Mouse (Mus musculus): Measurements from ENCODE around the gene Cct4.

The Cct4 gene

GRCm38 (mm10) chr11:22982846-22983245 is 7.5 kb upstream of the Cct4 start:
- in situ Hi-C loops (cut with MboI) = no loop called here

DNA sequence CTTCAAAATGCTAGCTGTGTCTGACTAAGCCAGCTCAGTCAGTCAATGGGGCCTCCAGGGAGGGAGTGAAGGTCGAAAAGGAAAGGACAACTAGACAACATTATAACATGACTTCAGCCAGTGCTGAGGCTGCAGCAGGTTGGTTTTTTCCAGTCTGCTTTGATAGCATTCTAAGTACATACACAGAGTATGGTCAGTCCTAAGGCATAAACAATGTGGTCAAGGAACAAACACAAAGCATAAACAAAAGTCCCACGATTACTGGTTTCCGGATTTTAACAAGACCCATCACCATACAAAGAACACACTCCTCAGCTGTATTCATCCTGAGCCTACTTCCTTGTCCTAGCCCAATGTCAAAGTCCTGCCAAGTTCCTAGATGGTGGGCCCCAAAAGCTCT is 4.8 kb upstream of the Cct4 start:
- in situ Hi-C loops (cut with MboI) = no loop called here

GRCm38 (mm10) chr11:22987357-22987756 is 3.0 kb upstream of the Cct4 start:
- in situ Hi-C loops (cut with MboI) = no loop called here

- in situ Hi-C loops (cut with MboI) = no loop called here
These were observed 533 bp upstream of the Cct4 start for GRCm38 (mm10) chr11:22989786-22990185.

GRCm38 (mm10) chr11:22991218-22991835 is 1.0 kb downstream of the Cct4 start:
- in situ Hi-C loops (cut with MboI) = no loop called here

- in situ Hi-C loops (cut with MboI) = no loop called here
These were observed 4.0 kb downstream of the Cct4 start for GRCm38 (mm10) chr11:22994271-22994670.

GRCm38 (mm10) chr11:22995461-22995860 is 5.1 kb downstream of the Cct4 start:
- in situ Hi-C loops (cut with MboI) = no loop called here

DNA sequence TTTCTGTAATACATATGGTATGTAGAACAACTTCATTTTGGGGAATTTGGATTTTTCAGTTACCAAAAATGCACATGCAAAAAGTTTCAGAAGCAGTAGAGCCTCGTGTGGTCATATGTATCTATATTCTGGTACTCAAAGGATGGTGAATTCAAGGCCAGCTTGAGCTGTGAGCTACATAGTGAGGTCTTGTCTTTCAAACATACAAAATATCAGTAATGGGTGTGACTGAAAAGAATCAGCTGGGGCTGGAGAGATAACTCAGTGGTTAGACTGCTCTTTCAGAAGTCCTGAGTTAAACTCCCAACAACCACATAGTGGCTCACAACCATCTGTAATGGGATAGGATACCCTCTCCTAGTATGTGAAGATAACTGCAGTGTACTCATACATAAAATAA is 8.0 kb downstream of the Cct4 start:
- in situ Hi-C loops (cut with MboI) = no loop called here

DNA sequence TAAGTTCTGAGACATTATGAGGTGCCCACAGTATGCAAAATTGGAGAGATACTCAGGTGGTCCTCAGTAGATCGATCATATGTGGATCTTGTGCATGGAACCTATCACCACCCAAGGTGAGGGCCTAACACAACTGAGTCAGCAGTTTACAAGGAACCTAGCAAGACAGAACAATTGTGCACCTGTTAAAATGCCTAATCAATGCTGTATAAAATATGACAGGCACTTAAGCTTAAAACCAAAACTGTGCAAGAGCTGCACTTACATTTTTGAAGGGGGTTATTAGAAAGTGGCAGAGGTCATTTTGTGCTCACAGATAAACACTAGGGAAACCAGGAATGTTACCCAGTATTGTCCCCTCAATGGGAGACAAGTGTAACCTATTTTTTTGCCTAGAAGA is 15.0 kb downstream of the Cct4 start:
- in situ Hi-C loops (cut with MboI) = loop anchor here (10.0 kb wide), 1 partner anchor 260 kb away; no protein-coding TSS in a partner anchor

- in situ Hi-C loops (cut with MboI) = loop anchor here (10.0 kb wide), 1 partner anchor 258 kb away; no protein-coding TSS in a partner anchor
These were observed 16.8 kb downstream of the Cct4 start for GRCm38 (mm10) chr11:23007166-23007480.

DNA sequence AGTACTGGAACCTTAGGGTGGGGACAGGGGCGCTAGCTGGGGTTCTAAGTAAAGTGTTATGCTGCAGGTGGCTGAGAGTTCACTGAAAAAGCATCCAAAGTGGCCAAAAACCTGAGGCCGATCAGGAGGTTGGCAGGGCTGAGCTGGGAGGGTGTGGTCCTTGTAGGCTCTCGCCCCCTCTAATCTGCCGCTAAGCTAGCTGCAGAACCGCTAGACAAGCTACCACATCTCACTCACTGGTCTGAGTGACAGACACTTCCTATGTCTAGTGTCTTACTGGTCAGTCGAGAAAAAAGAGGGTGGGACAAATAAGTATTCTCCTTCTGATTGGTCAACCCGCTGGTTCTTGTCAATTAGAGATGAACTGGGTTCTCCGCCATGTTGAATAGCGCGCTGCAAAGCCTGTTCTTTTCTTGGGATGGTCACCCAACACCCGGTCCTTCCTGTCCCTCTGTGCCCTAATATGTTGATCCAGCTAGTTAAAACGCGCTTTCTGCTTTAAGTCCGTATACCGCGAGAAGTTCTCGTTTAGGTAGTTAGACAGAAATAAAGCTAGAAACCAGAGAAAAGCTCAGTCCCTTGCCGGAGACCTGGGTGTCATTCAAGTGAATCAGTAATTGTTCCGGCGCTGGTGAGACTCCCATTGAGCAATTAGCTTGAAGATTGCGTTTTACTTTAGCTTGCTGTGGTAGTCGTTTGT is 17.3 kb downstream of the Cct4 start, which contains the start of gene Fam161a:
Gene Fam161a (plus strand): TSS at position 51 of the 700 bp plus-strand sequence.
- in situ Hi-C loops (cut with MboI) = loop anchor here (10.0 kb wide), 1 partner anchor 257 kb away; no protein-coding TSS in a partner anchor

GRCm38 (mm10) chr11:23008181-23008823 is 18.0 kb downstream of the Cct4 start:
- in situ Hi-C loops (cut with MboI) = loop anchor here (10.0 kb wide), 1 partner anchor 256 kb away; no protein-coding TSS in a partner anchor

GRCm38 (mm10) chr11:23008824-23009200 is 18.5 kb downstream of the Cct4 start:
- in situ Hi-C loops (cut with MboI) = loop anchor here (10.0 kb wide), 1 partner anchor 256 kb away; no protein-coding TSS in a partner anchor

DNA sequence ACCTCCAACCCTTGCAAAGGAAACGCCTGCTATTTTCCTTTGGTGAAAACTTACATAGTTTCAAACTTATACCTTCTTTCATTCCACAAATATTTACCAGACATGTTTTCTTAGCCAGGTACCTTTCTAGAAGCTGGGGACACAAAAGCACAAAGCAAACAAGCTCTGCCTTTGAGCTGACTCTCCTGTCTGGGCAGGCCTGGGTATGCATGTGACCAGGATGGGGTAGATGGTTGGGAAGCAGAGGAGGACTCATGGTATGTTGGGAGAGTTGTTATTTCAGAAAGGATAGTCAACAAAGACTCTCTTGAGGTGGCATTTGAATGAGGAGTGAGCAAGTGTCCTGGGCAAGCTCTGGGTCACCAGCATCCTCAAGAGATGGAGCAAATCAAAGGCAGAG is 22.8 kb downstream of the Cct4 start:
- in situ Hi-C loops (cut with MboI) = no loop called here

- in situ Hi-C loops (cut with MboI) = no loop called here
These were observed 23.4 kb downstream of the Cct4 start for GRCm38 (mm10) chr11:23013580-23014294.

GRCm38 (mm10) chr11:23014996-23015395 is 24.7 kb downstream of the Cct4 start:
- in situ Hi-C loops (cut with MboI) = no loop called here

GRCm38 (mm10) chr11:23017943-23018342 is 27.6 kb downstream of the Cct4 start:
- in situ Hi-C loops (cut with MboI) = no loop called here

GRCm38 (mm10) chr11:23020116-23020770 is 29.9 kb downstream of the Cct4 start:
- in situ Hi-C loops (cut with MboI) = no loop called here

DNA sequence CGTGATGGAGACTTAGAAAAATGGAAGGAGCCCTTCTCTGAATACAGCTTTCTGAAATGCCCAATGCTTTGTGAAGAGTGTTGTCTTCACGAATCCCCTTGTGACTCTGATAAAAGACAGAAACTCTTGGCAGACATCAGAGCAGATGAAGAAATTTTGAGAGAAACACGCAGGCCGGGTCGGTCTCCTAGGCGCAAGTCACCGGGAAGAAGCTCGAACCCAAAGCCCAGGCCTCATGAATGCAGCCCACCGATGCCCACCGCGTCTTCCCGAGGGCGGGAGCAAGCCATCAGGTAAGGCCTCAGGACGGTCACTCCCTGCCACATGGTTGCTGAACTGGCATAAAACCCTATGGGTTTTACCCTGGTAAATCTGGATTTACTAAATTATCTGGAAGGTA is 30.5 kb downstream of the Cct4 start:
- in situ Hi-C loops (cut with MboI) = no loop called here

DNA sequence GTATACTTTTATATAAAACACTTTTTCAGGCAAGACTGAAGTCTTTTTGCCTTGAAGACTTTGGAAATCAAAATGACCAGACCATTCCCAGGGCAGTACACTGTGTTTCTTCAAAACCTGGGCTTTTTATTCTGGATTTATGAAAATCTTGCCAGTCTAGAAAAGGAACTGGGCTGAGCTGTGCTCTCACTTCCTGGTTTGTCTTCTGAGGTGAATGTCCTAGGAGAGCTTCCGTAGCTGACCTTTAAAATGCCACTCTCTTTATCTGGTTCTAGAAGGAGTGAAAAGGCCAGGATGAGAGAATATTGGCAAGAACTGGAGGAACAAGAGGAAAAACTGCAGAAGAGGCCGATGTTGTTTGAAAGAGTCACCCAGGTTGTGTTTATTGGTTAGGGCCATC is 32.8 kb downstream of the Cct4 start:
- in situ Hi-C loops (cut with MboI) = no loop called here

GRCm38 (mm10) chr11:23024169-23024568 is 33.9 kb downstream of the Cct4 start:
- in situ Hi-C loops (cut with MboI) = no loop called here

GRCm38 (mm10) chr11:23028957-23029356 is 38.6 kb downstream of the Cct4 start:
- in situ Hi-C loops (cut with MboI) = no loop called here

Measured in mature B cell (primary cell).